Mouse (Mus musculus): ENCODE measurements at regions not wholly inside any gene's neighbourhood (a gene's known extent, or its start where the extent isn't known, plus 50 kb on each side); places are given as distances from the start of the nearest gene placed in this dataset.

- TF ChIP-seq CTCF (IDR thresholded peaks at IDR 0.05) (no peak), POLR2A (IDR thresholded peaks at IDR 0.05; ENCODE audit: insufficient read depth, low read depth, low read length) (no peak)
Observed at GRCm38 (mm10) chr14:120109846-120110245, 67.6 kb upstream of the Oxgr1 start.

Data from heart, adult 2 months (tissue).